Mouse (Mus musculus): ENCODE results near the gene Samt2. TPM values are rescaled to one million over a fixed set of nuclear protein-coding genes. Genes with fewer than 3 reads are reported as not detected.
"Not testable (repeated sequence)": the region's sequence is repeated elsewhere in the genome, so short reads cannot be mapped to it uniquely, and the experiment has no call there.

Gene Samt2
- polyA plus RNA-seq (2014; fragmentation: Nextera tagmentation; extraction: Ambion mirVana) = not detected in 2 replicates

DNA sequence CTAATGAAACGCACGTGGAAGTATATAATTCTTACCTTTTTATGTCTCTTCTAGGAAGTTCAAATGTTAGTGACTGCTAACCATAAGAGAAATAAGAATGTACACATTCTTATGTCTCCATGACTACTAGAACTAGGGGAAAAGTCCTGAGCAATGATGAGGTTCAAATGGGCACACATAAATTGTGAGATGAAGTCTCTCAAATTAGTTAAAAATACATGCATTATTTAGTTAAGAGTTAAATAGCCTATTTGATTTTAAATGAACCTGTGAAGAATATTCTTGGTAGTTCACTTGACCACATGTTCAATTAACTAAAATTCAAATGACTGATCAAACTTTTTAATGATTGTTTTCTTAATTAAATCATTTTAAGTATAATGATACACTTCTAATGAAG lies at the start of gene Samt2:
TSS of gene Samt2 (minus strand) at position 101 of the 400 bp plus-strand sequence.
- H3K4me2 ChIP-seq; H3K27ac ChIP-seq (ENCODE audit: low read depth, low read length); ATAC-seq (replicated peaks; ENCODE audit: insufficient number of reproducible peaks, low FRiP score, low TSS enrichment); H3K9me3 ChIP-seq (replicated peaks; ENCODE audit: control insufficient read depth, low read length); H3K4me3 ChIP-seq (ENCODE audit: low read depth, low read length); H3K9ac ChIP-seq (ENCODE audit: low read depth, low read length); H3K27me3 ChIP-seq (ENCODE audit: control insufficient read depth, insufficient read depth, low read length); H3K4me1 ChIP-seq (ENCODE audit: control insufficient read depth, insufficient read depth, low read length); H3K36me3 ChIP-seq (ENCODE audit: control insufficient read depth, insufficient read depth, low read length): not testable (repeated sequence)
- 70% methylated on average over 2 of the region's 2 CpGs for WGBS (ENCODE audit: insufficient replicate concordance)

Other genes starting within 250 kb of the Samt2 start
- gene 4930524N10Rik, start 236.0 kb downstream of the Samt2 start, polyA plus RNA-seq (2014; fragmentation: Nextera tagmentation; extraction: Ambion mirVana) = not detected in 2 replicates
- gene Samt4, start 97.4 kb downstream of the Samt2 start, polyA plus RNA-seq (2014; fragmentation: Nextera tagmentation; extraction: Ambion mirVana) = not detected in 2 replicates